Mouse (Mus musculus): ENCODE results near the gene Lyrm9. TPM values are rescaled to one million over a fixed set of nuclear protein-coding genes. Genes with fewer than 3 reads are reported as not detected.

Lyrm9 gene
- total and polyA plus RNA-seq, 2 experiments from 2014 or later: 24.4 to 41.5 TPM

DNA sequence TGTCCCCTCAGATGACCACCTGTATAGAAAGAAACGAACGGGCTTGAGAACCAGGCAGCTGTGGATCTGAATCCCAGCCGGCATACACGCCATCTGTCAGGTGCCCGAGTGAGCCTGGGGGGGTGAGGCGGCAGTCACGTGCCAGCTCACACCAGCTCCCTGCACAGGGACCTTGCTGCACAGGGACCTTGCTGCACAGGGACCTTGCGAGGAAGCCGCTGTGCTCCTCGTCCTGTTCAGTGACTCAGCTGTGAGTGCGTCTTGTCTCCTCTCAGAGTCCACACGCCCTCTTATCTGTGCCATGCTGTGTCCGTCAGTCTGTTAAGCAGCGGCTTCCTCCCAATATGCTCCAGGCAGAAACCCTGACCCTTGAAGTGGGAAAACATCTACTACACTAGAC, 13.1 kb downstream of the Lyrm9 start:
- ATAC-seq: no peak
- H3K27ac ChIP-seq (ENCODE audit: low read depth, low read length): no peak overlapping the region
- H3K4me2 ChIP-seq (ENCODE audit: low read depth): no peak overlapping the region
- no peak for TF ChIP-seq CTCF (IDR thresholded peaks at IDR 0.05; ENCODE audit: low read depth)
- H3K4me1 ChIP-seq (ENCODE audit: insufficient read depth): no peaks in the 10 kb centered on the region
- H3K4me3 ChIP-seq (ENCODE audit: low read depth, low read length): no peak overlapping the region
- no peaks in the 10 kb centered on the region for H3K27me3 ChIP-seq (ENCODE audit: insufficient read depth, low read length)
- no peak for DNase-seq
- 74% methylated on average over 14 of the region's 14 CpGs for WGBS
- 0 out of 2 replicates have a peak, but pooled peaks cover 7% of the 10 kb centered on the region for H3K36me3 ChIP-seq (ENCODE audit: insufficient read depth)
- no peak overlapping the region for H3K9ac ChIP-seq
- H3K9me3 ChIP-seq (ENCODE audit: low read length): no peaks in the 10 kb centered on the region

- Histone ChIP-seq H3K27me3 (ENCODE audit: insufficient read depth, low read length) (no peaks in the 10 kb centered on the region), H3K36me3 (ENCODE audit: insufficient read depth) (0 out of 2 replicates have a peak, but pooled peaks cover 7% of the 10 kb centered on the region), H3K4me1 (ENCODE audit: insufficient read depth) (no peaks in the 10 kb centered on the region), H3K9ac (no peak overlapping the region), H3K27ac (ENCODE audit: low read depth, low read length) (no peak overlapping the region), H3K4me3 (ENCODE audit: low read depth, low read length) (no peak overlapping the region), H3K9me3 (ENCODE audit: low read length) (no peaks in the 10 kb centered on the region), H3K4me2 (ENCODE audit: low read depth) (no peak overlapping the region)
- 92% methylated on average over 5 of the region's 5 CpGs for WGBS
- ATAC-seq (no peak), DNase-seq (no peak)
- no peak for TF ChIP-seq CTCF (IDR thresholded peaks at IDR 0.05; ENCODE audit: low read depth)
Measured at GRCm38 (mm10) chr11:78840141-78840540, 13.8 kb downstream of the Lyrm9 start.

DNA sequence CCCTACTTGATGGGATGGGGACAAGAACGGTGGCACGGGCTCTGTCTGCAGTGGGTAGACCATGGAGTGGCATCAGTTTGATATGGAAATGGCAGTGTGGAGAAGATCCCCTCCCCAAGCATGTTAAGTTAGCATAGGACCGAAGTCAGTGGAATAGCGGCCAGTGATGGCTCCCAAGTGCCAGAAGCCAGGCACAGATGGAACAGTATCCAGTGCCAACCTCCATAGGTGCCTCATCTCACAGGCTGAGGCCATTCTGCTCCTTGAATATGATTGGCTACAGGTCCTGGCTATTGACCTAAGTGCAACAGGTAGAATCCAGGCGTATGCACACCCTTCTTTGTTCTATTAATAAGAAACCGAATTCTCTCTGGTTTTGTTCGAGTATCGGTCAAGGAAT, 15.6 kb downstream of the Lyrm9 start:
- 83% methylated on average over 8 of the region's 8 CpGs for WGBS
- Histone ChIP-seq H3K27ac (ENCODE audit: low read depth, low read length) (no peak overlapping the region), H3K9me3 (ENCODE audit: low read length) (no peaks in the 10 kb centered on the region), H3K4me3 (ENCODE audit: low read depth, low read length) (no peak overlapping the region), H3K36me3 (ENCODE audit: insufficient read depth) (0 out of 2 replicates have a peak, but pooled peaks cover 7% of the 10 kb centered on the region), H3K4me2 (ENCODE audit: low read depth) (no peak overlapping the region), H3K4me1 (ENCODE audit: insufficient read depth) (no peaks in the 10 kb centered on the region), H3K9ac (no peak overlapping the region), H3K27me3 (ENCODE audit: insufficient read depth, low read length) (no peaks in the 10 kb centered on the region)
- no peak for TF ChIP-seq CTCF (IDR thresholded peaks at IDR 0.05; ENCODE audit: low read depth)
- DNase-seq: no peak
- no peak for ATAC-seq

GRCm38 (mm10) chr11:78846620-78847019, 20.2 kb downstream of the Lyrm9 start:
- ATAC-seq: no peak

GRCm38 (mm10) chr11:78847884-78848848, 21.8 kb downstream of the Lyrm9 start:
- TF ChIP-seq CTCF (IDR thresholded peaks at IDR 0.05; ENCODE audit: low read depth): no peak
- no peak overlapping the region for H3K4me3 ChIP-seq (ENCODE audit: low read depth, low read length)

More at GRCm38 (mm10) chr11:78846620-78847019, 20.2 kb downstream of the Lyrm9 start:
- 91% methylated on average over 4 of the region's 4 CpGs for WGBS
- Histone ChIP-seq H3K9ac (no peak overlapping the region), H3K27ac (ENCODE audit: low read depth, low read length) (no peak overlapping the region), H3K36me3 (ENCODE audit: insufficient read depth) (no peaks in the 10 kb centered on the region), H3K4me1 (ENCODE audit: insufficient read depth) (no peaks in the 10 kb centered on the region), H3K27me3 (ENCODE audit: insufficient read depth, low read length) (no peaks in the 10 kb centered on the region), H3K9me3 (ENCODE audit: low read length) (no peaks in the 10 kb centered on the region), H3K4me2 (ENCODE audit: low read depth) (no peak overlapping the region), H3K4me3 (ENCODE audit: low read depth, low read length) (no peak overlapping the region)
- no peak for TF ChIP-seq CTCF (IDR thresholded peaks at IDR 0.05; ENCODE audit: low read depth)
- no peak for DNase-seq

GRCm38 (mm10) chr11:78849859-78850258, 23.5 kb downstream of the Lyrm9 start:
- H3K9me3 ChIP-seq (ENCODE audit: low read length): no peaks in the 10 kb centered on the region
- no peaks in the 10 kb centered on the region for H3K36me3 ChIP-seq (ENCODE audit: insufficient read depth)
- H3K4me1 ChIP-seq (ENCODE audit: insufficient read depth): no peaks in the 10 kb centered on the region
- TF ChIP-seq CTCF (IDR thresholded peaks at IDR 0.05; ENCODE audit: low read depth): no peak
- no peak overlapping the region for H3K4me3 ChIP-seq (ENCODE audit: low read depth, low read length)
- H3K27ac ChIP-seq (ENCODE audit: low read depth, low read length): no peak overlapping the region
- H3K4me2 ChIP-seq (ENCODE audit: low read depth): no peak overlapping the region
- ATAC-seq (no peak), DNase-seq (no peak)
- no peak overlapping the region for H3K9ac ChIP-seq
- 48% methylated on average over 3 of the region's 3 CpGs for WGBS
- H3K27me3 ChIP-seq (ENCODE audit: insufficient read depth, low read length): no peaks in the 10 kb centered on the region

More at GRCm38 (mm10) chr11:78847884-78848848, 21.8 kb downstream of the Lyrm9 start:
- Histone ChIP-seq H3K27me3 (ENCODE audit: insufficient read depth, low read length) (no peaks in the 10 kb centered on the region), H3K4me2 (ENCODE audit: low read depth) (no peak overlapping the region), H3K4me1 (ENCODE audit: insufficient read depth) (no peaks in the 10 kb centered on the region), H3K9me3 (ENCODE audit: low read length) (no peaks in the 10 kb centered on the region), H3K9ac (no peak overlapping the region), H3K27ac (ENCODE audit: low read depth, low read length) (no peak overlapping the region), H3K36me3 (ENCODE audit: insufficient read depth) (no peaks in the 10 kb centered on the region)
- no peak for DNase-seq
- WGBS: 63% methylated on average over 7 of the region's 7 CpGs
- ATAC-seq: no peak

- Histone ChIP-seq H3K9ac (no peak overlapping the region), H3K27ac (ENCODE audit: low read depth, low read length) (no peak overlapping the region), H3K27me3 (ENCODE audit: insufficient read depth, low read length) (no peaks in the 10 kb centered on the region), H3K36me3 (ENCODE audit: insufficient read depth) (no peaks in the 10 kb centered on the region), H3K9me3 (ENCODE audit: low read length) (no peaks in the 10 kb centered on the region), H3K4me2 (ENCODE audit: low read depth) (no peak overlapping the region), H3K4me3 (ENCODE audit: low read depth, low read length) (no peak overlapping the region), H3K4me1 (ENCODE audit: insufficient read depth) (no peaks in the 10 kb centered on the region)
- WGBS: 38% methylated on average over 9 of the region's 9 CpGs
- no peak for TF ChIP-seq CTCF (IDR thresholded peaks at IDR 0.05; ENCODE audit: low read depth)
- ATAC-seq: no peak
- DNase-seq: no peak
Measured at GRCm38 (mm10) chr11:78851216-78851870, 25.0 kb downstream of the Lyrm9 start.

All from forebrain, postnatal 0 days (tissue).